In genomic region chr3:126657895-126658294, GRCm38 (mm10) we compare ENCODE assay signal across 23 mouse cellular contexts.
DNase-seq lines count a peak whose midpoint lies in the region; ATAC-seq lines count a peak whose summit lies in the region.
"Had no signal": no experiment of that assay in that cellular context is flagged by ENCODE, and none has a peak within 500 bp of the region (broad histone marks: within the 10 kb centered on the region; RNA-seq: fewer than 3 reads in every experiment).

No protein-coding gene starts in this region.

- H3K4me2 ChIP-seq in heart, embryonic 12.5 days: no peak overlapping the region
- H3K4me2 ChIP-seq: forebrain, embryonic 15.5 days; hindbrain, embryonic 12.5 days; intestine, embryonic 15.5 days; stomach, embryonic 15.5 days had no signal

- no peak overlapping the region for H3K9ac ChIP-seq in heart, embryonic 12.5 days
- H3K9ac ChIP-seq: forebrain, embryonic 15.5 days; hindbrain, embryonic 12.5 days; intestine, embryonic 15.5 days; stomach, embryonic 15.5 days had no signal

- H3K27me3 ChIP-seq in heart, embryonic 12.5 days (replicated peaks): no peaks in the 10 kb centered on the region
- H3K27me3 ChIP-seq: forebrain, embryonic 15.5 days; hindbrain, embryonic 12.5 days; intestine, embryonic 15.5 days; stomach, embryonic 15.5 days had no signal

- H3K4me3 ChIP-seq in heart, embryonic 12.5 days: no peak overlapping the region
- H3K4me3 ChIP-seq: embryonic facial prominence, embryonic 10.5 days; forebrain, embryonic 15.5 days; hindbrain, embryonic 12.5 days; intestine, embryonic 15.5 days; layer of hippocampus, adult 2 months; midbrain, embryonic 10.5 days; myocyte; stomach, embryonic 15.5 days had no signal

- H3K27ac ChIP-seq in heart, embryonic 12.5 days (ENCODE audit: poor library complexity, severe bottlenecking): peak overlapping the region; percentile 5; the same call in 1 of the 2 replicates
- H3K27ac ChIP-seq: embryonic facial prominence, embryonic 10.5 days; forebrain, embryonic 15.5 days; hindbrain, embryonic 12.5 days; intestine, embryonic 15.5 days; layer of hippocampus, adult 2 months; midbrain, embryonic 10.5 days; stomach, embryonic 15.5 days had no signal

- H3K36me3 ChIP-seq in heart, embryonic 12.5 days: peaks cover 4% of the 10 kb centered on the region; the same call in 1 of the 2 replicates
- H3K36me3 ChIP-seq: embryonic facial prominence, embryonic 10.5 days; forebrain, embryonic 15.5 days; hindbrain, embryonic 12.5 days; intestine, embryonic 15.5 days; midbrain, embryonic 10.5 days; stomach, embryonic 15.5 days had no signal

- no peak for ATAC-seq in heart, embryonic 12.5 days (ENCODE audit: insufficient number of reproducible peaks, low FRiP score)
- peak; percentile 15 for ATAC-seq in activated CD4-positive, CD25-positive, alpha-beta regulatory T cell, adult 4 months
- ATAC-seq in megakaryocyte progenitor cell, adult 5-6 weeks (replicated peaks; ENCODE audit: poor library complexity): peak; percentile 47
- ATAC-seq: forebrain, embryonic 15.5 days; intestine, embryonic 15.5 days; midbrain, embryonic 16.5 days had no signal

- DNase-seq in heart, adult 11 months: no peak
- DNase-seq in thymus, postnatal 0 days (ENCODE audit: low spot score): peak; percentile 70
- no peak for DNase-seq in thymus, postnatal 10 days (ENCODE audit: low spot score in 2 of 2)
- no peak for DNase-seq in Muller cell, postnatal 12 days (ENCODE audit: inconsistent ontology term)
- no peak for DNase-seq in cerebellum, adult 11 months
- DNase-seq: adrenal gland, postnatal 25 days; cerebellum, adult 9-10 months; gastrocnemius, postnatal 36 days; kidney, postnatal 25 days; lung, postnatal 4 days; thymus, adult 2 months had no signal

- peaks cover 62% of the 10 kb centered on the region for H3K4me1 ChIP-seq in heart, embryonic 12.5 days (replicated peaks)
- H3K4me1 ChIP-seq: forebrain, embryonic 15.5 days had no signal

- no peaks in the 10 kb centered on the region for H3K9me3 ChIP-seq in heart, embryonic 12.5 days (replicated peaks)
- H3K9me3 ChIP-seq: embryonic facial prominence, embryonic 10.5 days; forebrain, embryonic 15.5 days; hindbrain, embryonic 12.5 days; intestine, embryonic 15.5 days; midbrain, embryonic 10.5 days; stomach, embryonic 15.5 days had no signal

- 51% methylated on average over 4 of the region's 4 CpGs for WGBS in heart, embryonic 12.5 days
